Mouse (Mus musculus): ENCODE results near the gene Gm8247. TPM values are rescaled to one million over a fixed set of nuclear protein-coding genes. Genes with fewer than 3 reads are reported as not detected.
"Not testable (repeated sequence)": the region's sequence is repeated elsewhere in the genome, so short reads cannot be mapped to it uniquely, and the experiment has no call there.

Gene Gm8247
- not detected in 2 replicates for polyA plus RNA-seq (2015; fragmentation: Nextera tagmentation; extraction: Ambion mirVana)

DNA sequence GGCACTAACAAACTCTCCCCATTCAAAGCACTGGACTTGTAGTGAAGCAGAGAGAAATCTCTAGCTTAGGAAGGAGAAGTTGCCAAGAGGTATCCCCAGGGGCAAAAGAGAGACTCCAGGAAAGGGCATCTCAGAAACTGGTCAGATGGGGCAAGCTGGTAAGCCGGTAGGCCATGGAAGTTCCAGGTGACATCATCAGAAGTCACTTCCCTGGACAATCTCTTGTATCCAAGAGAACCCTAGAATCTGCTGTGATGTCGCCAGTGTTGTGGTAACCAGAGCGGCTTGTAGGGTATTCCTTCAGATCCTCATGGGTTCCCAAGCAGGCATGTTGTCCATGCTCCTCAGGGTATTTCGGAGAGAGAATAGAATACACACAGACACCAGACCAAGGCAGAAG, at the start of gene Gm8247:
Gm8247 (plus strand) TSS at position 301 of the 400 bp plus-strand sequence.
- not testable (repeated sequence) for H3K4me1 ChIP-seq; H3K4me3 ChIP-seq (replicated peaks); H3K4me2 ChIP-seq; H3K36me3 ChIP-seq; H3K27ac ChIP-seq (replicated peaks); H3K9me3 ChIP-seq (replicated peaks); H3K9ac ChIP-seq (replicated peaks); ATAC-seq (ENCODE audit: low FRiP score); H3K27me3 ChIP-seq (replicated peaks)
- 97% methylated on average over 4 of the region's 4 CpGs for WGBS

DNA sequence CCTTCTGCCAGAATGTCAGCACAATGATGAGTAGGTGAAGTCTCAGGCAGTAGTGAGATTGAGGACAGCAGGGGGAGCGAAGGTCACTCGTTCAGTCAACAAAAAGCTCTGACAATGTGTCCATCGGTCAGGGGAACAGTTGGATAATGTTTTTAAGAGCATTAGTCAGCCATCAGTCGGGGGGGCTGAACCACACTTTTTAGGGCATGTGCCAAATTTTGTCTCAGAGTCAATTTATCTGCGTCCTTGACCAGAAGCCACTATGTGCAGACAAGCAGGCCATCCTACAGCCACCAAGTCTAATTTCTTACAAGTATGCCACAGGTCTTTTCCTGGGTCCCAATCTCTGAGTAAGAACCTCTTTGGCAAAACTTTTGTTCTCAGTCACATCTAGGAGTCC, 35.0 kb upstream of the Gm8247 start:
- H3K4me2 ChIP-seq; ATAC-seq (ENCODE audit: low FRiP score); H3K36me3 ChIP-seq; H3K27ac ChIP-seq (replicated peaks); H3K4me3 ChIP-seq (replicated peaks); H3K9ac ChIP-seq (replicated peaks); H3K27me3 ChIP-seq (replicated peaks); H3K4me1 ChIP-seq; H3K9me3 ChIP-seq (replicated peaks): not testable (repeated sequence)
- WGBS, result 91% methylated on average over 4 of the region's 5 CpGs

DNA sequence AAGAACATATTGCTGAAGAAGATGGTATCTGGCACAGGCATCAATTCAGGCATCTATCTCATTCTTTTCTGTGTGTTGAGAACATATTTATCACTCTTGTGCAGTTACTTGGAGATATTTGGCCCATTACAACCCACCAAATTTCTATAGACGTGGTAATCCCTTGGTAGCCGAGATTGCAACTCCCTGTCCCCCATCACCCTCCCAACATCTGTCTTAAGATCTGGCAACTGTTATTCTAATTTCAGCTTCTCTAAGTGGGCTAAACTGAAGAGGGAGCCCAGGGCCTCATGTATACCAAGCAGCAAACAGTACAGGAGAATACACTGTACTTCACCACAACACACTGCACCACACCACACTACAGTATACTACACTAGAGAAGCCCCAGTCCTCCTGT, 8.8 kb downstream of the Gm8247 start:
- H3K4me3 ChIP-seq (replicated peaks); ATAC-seq (ENCODE audit: low FRiP score); H3K36me3 ChIP-seq; H3K9ac ChIP-seq (replicated peaks); H3K9me3 ChIP-seq (replicated peaks); H3K4me1 ChIP-seq; H3K27ac ChIP-seq (replicated peaks); H3K27me3 ChIP-seq (replicated peaks); H3K4me2 ChIP-seq: not testable (repeated sequence)
- WGBS, result 87% methylated on average over 2 of the region's 2 CpGs

- not testable (repeated sequence) for H3K9me3 ChIP-seq (replicated peaks); H3K36me3 ChIP-seq; H3K27ac ChIP-seq (replicated peaks); H3K9ac ChIP-seq (replicated peaks); H3K27me3 ChIP-seq (replicated peaks); H3K4me2 ChIP-seq; H3K4me1 ChIP-seq; ATAC-seq (ENCODE audit: low FRiP score); H3K4me3 ChIP-seq (replicated peaks)
- WGBS, result 87% methylated on average over 4 of the region's 4 CpGs
Measured at GRCm38 (mm10) chr14:44627737-44628136, 44.8 kb downstream of the Gm8247 start, which contains the start of gene Gm5624. Gene Gm5624 (minus strand): TSS chr14:44627938.

Other genes starting within 250 kb of the Gm8247 start
- gene Gm5930, start 244.6 kb upstream of the Gm8247 start, polyA plus RNA-seq (2015; fragmentation: Nextera tagmentation; extraction: Ambion mirVana), result not detected in 2 replicates
- gene Gm8229, start 217.8 kb upstream of the Gm8247 start, polyA plus RNA-seq (2015; fragmentation: Nextera tagmentation; extraction: Ambion mirVana), result not detected in 2 replicates
- not detected in 2 replicates for gene Gm3371, start 172.5 kb upstream of the Gm8247 start, polyA plus RNA-seq (2015; fragmentation: Nextera tagmentation; extraction: Ambion mirVana)
- gene Gm8232, start 149.5 kb upstream of the Gm8247 start, polyA plus RNA-seq (2015; fragmentation: Nextera tagmentation; extraction: Ambion mirVana), result not detected in 2 replicates
- gene BC061237, start 90.7 kb upstream of the Gm8247 start, polyA plus RNA-seq (2015; fragmentation: Nextera tagmentation; extraction: Ambion mirVana), result 0.18 TPM in 1 of 2 replicates, not detected in the other
- not detected in 2 replicates for gene Gm17093, start 64.9 kb upstream of the Gm8247 start, polyA plus RNA-seq (2015; fragmentation: Nextera tagmentation; extraction: Ambion mirVana)
- not detected in 2 replicates for gene Gm5624, start 44.8 kb downstream of the Gm8247 start, polyA plus RNA-seq (2015; fragmentation: Nextera tagmentation; extraction: Ambion mirVana)
- gene Gm8257, start 123.3 kb downstream of the Gm8247 start, polyA plus RNA-seq (2015; fragmentation: Nextera tagmentation; extraction: Ambion mirVana), result not detected in 2 replicates
- gene Gm8267, start 167.2 kb downstream of the Gm8247 start, polyA plus RNA-seq (2015; fragmentation: Nextera tagmentation; extraction: Ambion mirVana), result not detected in 2 replicates

All from neural tube, embryonic 15.5 days (tissue).